Mouse (Mus musculus): ENCODE data around the gene Thpo. TPM values are rescaled to one million over a fixed set of nuclear protein-coding genes. Genes with fewer than 3 reads are reported as not detected.
A peak's percentile ranks its signal among the peaks of the same experiment; 100 is the strongest.

The Thpo gene
- total RNA-seq, 1 experiment, result 0.18 TPM

DNA sequence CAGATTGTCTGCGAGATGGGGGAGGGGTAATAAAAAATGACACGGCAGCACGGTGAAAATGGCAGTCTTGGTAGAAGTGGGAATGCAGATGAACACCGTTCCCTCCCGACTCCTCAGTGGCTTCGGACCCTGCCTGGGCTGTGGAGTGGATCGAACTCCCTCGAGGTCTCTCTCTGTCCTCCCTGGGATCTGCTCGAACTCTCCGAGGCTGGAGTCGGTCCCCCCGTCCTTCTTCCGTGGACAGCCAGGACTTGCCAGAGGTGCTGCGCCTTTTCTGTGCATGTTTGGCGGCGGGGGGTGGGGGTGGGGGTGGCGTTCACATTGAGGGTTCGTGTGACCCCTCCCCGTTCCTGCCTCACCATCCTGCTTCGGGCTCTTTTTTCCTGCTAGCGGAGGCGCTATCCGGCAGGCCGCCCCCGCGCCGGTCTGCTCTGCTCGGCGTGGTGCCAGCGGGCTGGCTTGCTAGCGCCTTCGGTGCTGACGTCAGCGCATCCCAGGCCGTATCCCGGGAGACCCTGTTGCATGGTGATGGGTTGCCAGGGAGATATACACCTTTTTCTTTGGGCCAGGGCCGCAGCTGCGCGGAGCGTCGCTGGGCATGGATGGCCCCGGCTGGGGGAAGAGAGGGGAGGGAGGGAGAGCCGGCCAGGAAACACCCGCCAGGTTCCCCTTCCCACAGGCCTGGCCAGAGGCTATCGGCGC is 38.5 kb downstream of the Thpo start:
- Histone ChIP-seq H3K36me3 (ENCODE audit: control insufficient read depth, insufficient read depth, low read length, poor library complexity, severe bottlenecking) (peaks cover 8% of the 10 kb centered on the region), H3K4me3 (ENCODE audit: insufficient read depth in 1 of 2, low read depth in 1 of 2, low read length in 2 of 2, poor library complexity in 1 of 2, severe bottlenecking in 1 of 2) (peak overlapping the region; percentile 1 to 42), H3K27ac (ENCODE audit: insufficient read depth, low read depth, low read length, poor library complexity, severe bottlenecking) (no peak overlapping the region), H3K4me1 (ENCODE audit: control insufficient read depth in 2 of 2, insufficient read depth in 2 of 2, low read length in 2 of 2, poor library complexity in 1 of 2) (peaks cover 0 to 22% of the 10 kb centered on the region in 2 experiments; a peak in 3 of 4 replicates), H3K9ac (ENCODE audit: insufficient read depth, low read depth, low read length, poor library complexity, severe bottlenecking) (peak overlapping the region; percentile 18; the same call in 1 of the 2 replicates), H3K9me3 (ENCODE audit: control insufficient read depth, insufficient read depth, low read depth, low read length) (no peaks in the 10 kb centered on the region)
- DNase-seq (ENCODE audit: low read depth, low spot score), result no peak
- in situ Hi-C loops (cut with MboI; ENCODE audit: low sequenced_read_pairs in 2 of 2, unreplicated experiment in 2 of 2), result no loop called here
- TF ChIP-seq CHD2 (IDR thresholded peaks at IDR 0.05; ENCODE audit: low read depth, low read length) (no peak), HCFC1 (IDR thresholded peaks at IDR 0.05; ENCODE audit: borderline replicate concordance, insufficient read depth, low read length) (no peak), MAFK (IDR thresholded peaks at IDR 0.05; ENCODE audit: insufficient read depth, low read depth, low read length) (peak; percentile 58; the same call in 1 of the 2 replicates)

DNA sequence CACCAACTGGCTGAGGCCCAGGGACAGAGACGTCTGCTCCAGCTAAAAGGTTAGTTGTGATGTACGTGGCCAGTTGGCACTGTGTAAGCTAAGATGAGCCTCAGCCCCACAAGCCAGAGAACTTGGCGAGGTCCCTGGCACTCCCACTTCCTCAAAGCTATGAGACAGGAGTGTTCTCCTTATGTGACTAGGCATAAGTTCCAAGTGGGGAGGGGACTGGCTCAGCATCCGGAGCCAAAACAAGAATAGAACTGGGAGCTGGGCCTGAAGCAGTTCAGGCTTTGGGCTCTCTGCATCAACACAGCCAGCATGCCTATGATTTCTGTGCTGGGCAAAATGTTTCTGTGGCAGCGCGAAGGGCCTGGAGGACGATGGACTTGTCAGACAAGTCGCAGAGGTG is 39.5 kb downstream of the Thpo start:
- Histone ChIP-seq H3K4me3 (ENCODE audit: insufficient read depth in 1 of 2, low read depth in 1 of 2, low read length in 2 of 2, poor library complexity in 1 of 2, severe bottlenecking in 1 of 2) (no peak overlapping the region), H3K27ac (ENCODE audit: insufficient read depth, low read depth, low read length, poor library complexity, severe bottlenecking) (no peak overlapping the region)

GRCm38 (mm10) chr16:20693111-20693701 is 41.1 kb downstream of the Thpo start, which contains the start of gene Fam131a:
Gene Fam131a, plus strand, starts transcription at chr16:20693241.
- peaks cover 0 to 20% of the 10 kb centered on the region in 2 experiments; a peak in 3 of 4 replicates for H3K4me1 ChIP-seq (ENCODE audit: control insufficient read depth in 2 of 2, insufficient read depth in 2 of 2, low read length in 2 of 2, poor library complexity in 1 of 2)
- TF ChIP-seq ZC3H11A (IDR thresholded peaks at IDR 0.05; ENCODE audit: borderline replicate concordance, low read depth, low read length) (no peak), ZNF384 (IDR thresholded peaks at IDR 0.05; ENCODE audit: low read depth, low read length) (no peak), MAFK (IDR thresholded peaks at IDR 0.05; ENCODE audit: insufficient read depth, low read depth, low read length) (no peak), HCFC1 (IDR thresholded peaks at IDR 0.05; ENCODE audit: borderline replicate concordance, insufficient read depth, low read length) (no peak), CHD2 (IDR thresholded peaks at IDR 0.05; ENCODE audit: low read depth, low read length) (no peak)
- H3K4me3 ChIP-seq (ENCODE audit: insufficient read depth in 1 of 2, low read depth in 1 of 2, low read length in 2 of 2, poor library complexity in 1 of 2, severe bottlenecking in 1 of 2), result peak within 1 kb of the TSS; percentile 74 to 82
- peak; percentile 65 for DNase-seq (ENCODE audit: low read depth, low spot score)
- peaks cover 27% of the 10 kb centered on the region for H3K36me3 ChIP-seq (ENCODE audit: control insufficient read depth, insufficient read depth, low read length, poor library complexity, severe bottlenecking)
- in situ Hi-C loops (cut with MboI; ENCODE audit: low sequenced_read_pairs in 2 of 2, unreplicated experiment in 2 of 2), result no loop called here
- peak within 1 kb of the TSS; percentile 32; the same call in 1 of the 2 replicates for H3K27ac ChIP-seq (ENCODE audit: insufficient read depth, low read depth, low read length, poor library complexity, severe bottlenecking)
- peak within 1 kb of the TSS; percentile 77 for H3K9ac ChIP-seq (ENCODE audit: insufficient read depth, low read depth, low read length, poor library complexity, severe bottlenecking)
- H3K9me3 ChIP-seq (ENCODE audit: control insufficient read depth, insufficient read depth, low read depth, low read length), result no peaks in the 10 kb centered on the region

More for the DNA sequence above, 39.5 kb downstream of the Thpo start:
- in situ Hi-C loops (cut with MboI; ENCODE audit: low sequenced_read_pairs in 2 of 2, unreplicated experiment in 2 of 2), result no loop called here
- peaks cover 11% of the 10 kb centered on the region for H3K36me3 ChIP-seq (ENCODE audit: control insufficient read depth, insufficient read depth, low read length, poor library complexity, severe bottlenecking)
- TF ChIP-seq MAFK (IDR thresholded peaks at IDR 0.05; ENCODE audit: insufficient read depth, low read depth, low read length), result no peak
- TF ChIP-seq HCFC1 (IDR thresholded peaks at IDR 0.05; ENCODE audit: borderline replicate concordance, insufficient read depth, low read length), result no peak
- no peak for TF ChIP-seq CHD2 (IDR thresholded peaks at IDR 0.05; ENCODE audit: low read depth, low read length)
- TF ChIP-seq ZNF384 (IDR thresholded peaks at IDR 0.05; ENCODE audit: low read depth, low read length), result no peak
- no peak for TF ChIP-seq ZC3H11A (IDR thresholded peaks at IDR 0.05; ENCODE audit: borderline replicate concordance, low read depth, low read length)
- DNase-seq (ENCODE audit: low read depth, low spot score), result no peak
- H3K9me3 ChIP-seq (ENCODE audit: control insufficient read depth, insufficient read depth, low read depth, low read length), result no peaks in the 10 kb centered on the region
- peaks cover 0 to 20% of the 10 kb centered on the region in 2 experiments; a peak in 3 of 4 replicates for H3K4me1 ChIP-seq (ENCODE audit: control insufficient read depth in 2 of 2, insufficient read depth in 2 of 2, low read length in 2 of 2, poor library complexity in 1 of 2)
- no peak overlapping the region for H3K9ac ChIP-seq (ENCODE audit: insufficient read depth, low read depth, low read length, poor library complexity, severe bottlenecking)

GRCm38 (mm10) chr16:20692241-20692965 is 41.9 kb downstream of the Thpo start:
- H3K4me3 ChIP-seq (ENCODE audit: insufficient read depth in 1 of 2, low read depth in 1 of 2, low read length in 2 of 2, poor library complexity in 1 of 2, severe bottlenecking in 1 of 2), result 0 out of 4 replicates have a peak overlapping the region, but pooled peaks of 1 of the 2 experiments have one; percentile 74
- H3K27ac ChIP-seq (ENCODE audit: insufficient read depth, low read depth, low read length, poor library complexity, severe bottlenecking), result no peak overlapping the region
- TF ChIP-seq HCFC1 (IDR thresholded peaks at IDR 0.05; ENCODE audit: borderline replicate concordance, insufficient read depth, low read length) (no peak), ZC3H11A (IDR thresholded peaks at IDR 0.05; ENCODE audit: borderline replicate concordance, low read depth, low read length) (no peak), CHD2 (IDR thresholded peaks at IDR 0.05; ENCODE audit: low read depth, low read length) (no peak), ZNF384 (IDR thresholded peaks at IDR 0.05; ENCODE audit: low read depth, low read length) (no peak), MAFK (IDR thresholded peaks at IDR 0.05; ENCODE audit: insufficient read depth, low read depth, low read length) (no peak)
- H3K9ac ChIP-seq (ENCODE audit: insufficient read depth, low read depth, low read length, poor library complexity, severe bottlenecking), result no peak overlapping the region
- in situ Hi-C loops (cut with MboI; ENCODE audit: low sequenced_read_pairs in 2 of 2, unreplicated experiment in 2 of 2), result no loop called here
- peaks cover 1 to 20% of the 10 kb centered on the region in 2 experiments; a peak in 3 of 4 replicates for H3K4me1 ChIP-seq (ENCODE audit: control insufficient read depth in 2 of 2, insufficient read depth in 2 of 2, low read length in 2 of 2, poor library complexity in 1 of 2)
- no peak for DNase-seq (ENCODE audit: low read depth, low spot score)
- H3K9me3 ChIP-seq (ENCODE audit: control insufficient read depth, insufficient read depth, low read depth, low read length), result no peaks in the 10 kb centered on the region
- peaks cover 35% of the 10 kb centered on the region for H3K36me3 ChIP-seq (ENCODE audit: control insufficient read depth, insufficient read depth, low read length, poor library complexity, severe bottlenecking)
